Mouse (Mus musculus) adrenal gland (tissue): ENCODE results near the gene Atp2c2.

ENCODE experiments used
- intact Hi-C: fragments of 180-260 bp; cut with DNase I; formaldehyde crosslinking; loops from one replicate; pipeline ENCODE4 v1.15.1; 2025

Atp2c2 gene

DNA sequence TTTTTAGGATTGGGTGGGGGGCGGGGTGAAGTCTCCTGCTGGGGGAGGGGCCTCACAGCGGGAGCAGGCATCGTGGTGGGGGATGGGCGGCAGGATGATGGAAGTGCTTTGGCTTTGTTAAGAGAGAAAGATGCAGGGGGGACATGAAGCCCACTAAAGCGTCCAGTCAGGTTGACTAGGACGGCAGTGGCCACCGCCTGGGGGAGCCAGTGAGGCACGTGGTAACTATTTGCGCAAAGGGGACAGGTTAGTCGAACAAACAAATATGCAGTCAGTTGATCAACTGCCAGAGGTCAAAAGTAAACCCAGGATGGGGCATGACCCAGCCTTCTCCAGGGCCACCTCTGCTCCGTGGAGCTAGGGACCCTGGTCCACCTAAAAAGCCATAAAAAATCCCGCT is 849 bp upstream of the Atp2c2 start:
- intact Hi-C loops, result no loop called here

DNA sequence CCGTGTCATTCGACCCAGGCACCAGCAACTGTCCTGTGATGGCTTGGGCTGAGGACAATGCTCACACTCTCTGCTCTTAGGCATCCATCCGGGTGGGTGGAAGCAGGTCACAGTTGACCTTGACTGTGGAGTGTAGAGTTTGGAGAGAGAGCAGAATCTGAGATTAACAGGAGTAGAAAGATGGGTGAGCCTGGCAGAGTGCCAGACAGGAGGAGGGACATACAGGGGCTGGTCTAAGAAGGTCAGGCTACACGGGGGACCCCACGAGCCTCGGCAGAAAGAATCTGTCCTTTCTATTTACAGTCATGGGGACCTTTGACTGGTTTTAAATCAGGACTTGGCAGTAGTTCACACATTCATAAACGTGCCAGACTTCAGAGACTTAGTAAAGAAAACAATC is 3.2 kb downstream of the Atp2c2 start:
- intact Hi-C loops, result loop anchor here (5.0 kb wide), 1 partner anchor 39 kb away; no protein-coding TSS in a partner anchor

DNA sequence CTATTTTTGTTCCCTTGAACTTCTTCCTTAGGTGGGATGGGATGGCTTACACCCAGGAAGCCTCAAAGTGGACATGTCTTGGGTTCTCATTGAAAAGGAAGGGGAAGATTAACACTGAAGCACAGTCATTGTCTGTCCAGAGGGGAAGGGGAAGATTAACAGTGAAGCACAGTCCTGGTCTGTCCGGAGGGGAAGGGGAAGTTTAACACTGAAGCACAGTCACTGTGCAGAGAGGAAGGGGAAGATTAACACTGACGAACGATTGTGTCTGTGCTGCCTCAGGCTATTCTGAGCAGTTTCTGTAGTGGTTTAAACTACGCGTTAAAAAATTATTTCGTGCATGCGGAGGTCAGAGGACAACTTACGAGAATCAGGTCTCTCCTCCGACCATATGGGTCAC is 7.3 kb downstream of the Atp2c2 start:
- intact Hi-C loops, result no loop called here

DNA sequence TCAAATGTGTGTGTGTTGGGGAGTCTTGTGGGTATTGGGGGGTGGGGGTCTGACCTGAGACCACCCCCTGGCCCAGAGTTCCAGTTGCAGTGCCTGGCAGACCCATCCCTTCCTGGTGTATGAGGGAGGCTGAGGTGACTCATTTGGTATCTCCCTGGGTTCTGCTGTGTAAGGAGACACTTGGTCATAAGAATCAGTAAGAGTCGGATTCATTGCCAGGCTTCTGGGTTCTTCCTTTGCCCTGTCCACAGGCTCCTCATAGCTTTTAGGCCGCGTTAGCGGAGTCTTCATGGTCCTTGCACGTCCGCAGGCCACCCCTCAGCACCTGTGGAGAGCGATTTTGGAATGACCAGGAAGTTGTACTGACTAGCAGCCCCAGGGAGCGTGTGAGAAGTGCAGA is 8.7 kb downstream of the Atp2c2 start:
- intact Hi-C loops, result no loop called here

- intact Hi-C loops, result no loop called here
Observed at GRCm38 (mm10) chr8:119708878-119709702, 9.3 kb downstream of the Atp2c2 start.

DNA sequence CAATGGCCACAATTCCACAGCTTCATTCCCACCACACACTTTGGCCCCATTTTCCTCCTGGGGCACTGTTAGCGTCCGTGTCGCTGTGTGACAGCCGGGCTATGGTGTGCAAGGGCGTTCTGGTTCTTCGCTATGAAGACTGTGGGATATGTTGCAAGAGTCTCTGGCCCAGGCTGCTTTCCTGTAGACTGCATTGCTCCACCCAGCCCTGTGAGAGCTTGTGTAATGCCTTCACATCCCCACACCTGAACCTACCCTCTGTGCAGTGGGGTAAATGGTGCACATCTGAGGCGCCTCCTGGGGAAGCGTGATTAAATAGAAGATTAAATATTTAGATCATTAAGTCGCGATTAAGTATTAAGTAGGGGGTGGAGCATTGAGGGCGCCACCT is 9.9 kb downstream of the Atp2c2 start:
- intact Hi-C loops, result no loop called here

DNA sequence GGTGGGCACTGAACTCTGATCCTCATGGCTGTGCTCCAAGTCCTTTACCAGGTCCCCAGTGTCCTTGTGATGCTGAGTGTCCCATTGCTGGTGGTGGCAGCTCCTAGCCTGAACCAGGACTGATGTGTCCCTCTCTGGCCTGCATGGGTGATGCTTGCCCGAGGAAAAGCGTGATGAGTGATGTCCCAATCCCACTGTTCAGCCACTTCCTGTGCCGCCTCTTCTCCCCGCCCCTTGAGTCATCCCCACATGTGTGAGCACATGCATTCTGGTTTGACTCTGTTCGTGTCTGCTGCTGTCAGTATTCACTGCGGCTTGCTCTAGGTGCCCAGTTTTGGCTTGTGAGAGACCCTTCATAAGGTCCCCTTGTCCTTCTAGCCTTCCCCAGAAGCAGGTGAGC is 12.4 kb downstream of the Atp2c2 start:
- intact Hi-C loops, result no loop called here

DNA sequence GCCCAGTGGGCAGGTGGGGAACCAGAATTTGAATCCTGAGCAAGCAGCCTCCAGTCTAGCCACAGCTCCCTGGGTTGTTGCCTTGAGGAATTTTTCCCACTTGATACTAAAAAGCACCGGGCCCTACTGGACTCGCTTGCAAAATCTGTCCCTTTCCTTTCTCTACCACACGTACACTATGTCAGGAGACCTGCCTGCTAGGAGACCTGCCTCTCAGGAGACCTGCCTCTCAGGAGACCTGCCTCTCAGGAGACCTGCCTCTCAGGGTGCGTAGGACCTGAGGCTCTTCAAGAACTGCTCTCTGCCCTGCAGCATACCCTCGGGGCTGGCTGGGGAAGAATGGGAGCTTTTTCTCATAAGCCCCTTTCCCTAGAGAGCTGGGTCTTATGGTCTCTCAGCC is 13.6 kb downstream of the Atp2c2 start:
- intact Hi-C loops, result no loop called here

DNA sequence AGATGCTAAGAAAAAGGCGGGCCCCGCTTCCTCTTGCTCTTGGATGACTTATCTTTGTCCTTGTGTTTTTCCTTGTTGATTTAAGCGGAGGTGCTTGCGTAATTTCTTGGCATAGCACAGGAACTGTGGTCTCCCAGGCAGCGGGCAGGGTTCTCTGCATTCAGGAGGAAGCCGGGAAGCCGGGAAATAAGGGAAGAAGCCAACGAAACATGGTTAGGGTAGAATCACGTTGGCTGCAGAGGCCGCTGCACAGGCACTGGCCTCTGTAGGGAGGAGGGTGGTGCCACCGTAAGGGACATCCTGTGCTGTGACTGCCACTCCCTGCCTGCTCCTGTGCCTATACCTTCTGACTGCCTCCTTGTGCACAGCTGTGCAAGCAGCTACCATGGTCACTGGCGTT is 15.4 kb downstream of the Atp2c2 start:
- intact Hi-C loops, result no loop called here

- intact Hi-C loops, result no loop called here
Observed at GRCm38 (mm10) chr8:119716730-119717299, 17.0 kb downstream of the Atp2c2 start.

DNA sequence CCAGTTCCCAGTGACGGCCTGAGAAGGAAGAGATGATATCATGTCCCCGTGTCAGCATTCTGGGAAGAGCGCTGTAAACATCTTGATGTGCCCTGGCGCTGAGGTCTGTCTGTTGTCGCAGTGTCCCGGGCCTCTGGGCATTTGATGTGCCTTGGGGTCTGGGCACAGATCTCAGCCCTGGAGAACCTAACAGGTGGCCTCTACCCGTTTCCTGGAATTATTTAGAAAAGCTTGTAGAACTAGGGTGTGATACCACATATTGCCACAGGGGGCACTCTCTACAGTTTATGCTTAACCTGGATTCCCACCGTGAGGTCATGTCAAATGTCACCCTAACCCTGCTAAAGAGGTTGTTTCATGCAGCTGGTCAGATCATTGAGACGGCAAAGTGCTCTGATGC is 18.0 kb downstream of the Atp2c2 start:
- intact Hi-C loops, result no loop called here

GRCm38 (mm10) chr8:119719011-119719501 is 19.2 kb downstream of the Atp2c2 start:
- intact Hi-C loops, result no loop called here

- intact Hi-C loops, result no loop called here
Observed at GRCm38 (mm10) chr8:119722348-119722747, 22.5 kb downstream of the Atp2c2 start.

DNA sequence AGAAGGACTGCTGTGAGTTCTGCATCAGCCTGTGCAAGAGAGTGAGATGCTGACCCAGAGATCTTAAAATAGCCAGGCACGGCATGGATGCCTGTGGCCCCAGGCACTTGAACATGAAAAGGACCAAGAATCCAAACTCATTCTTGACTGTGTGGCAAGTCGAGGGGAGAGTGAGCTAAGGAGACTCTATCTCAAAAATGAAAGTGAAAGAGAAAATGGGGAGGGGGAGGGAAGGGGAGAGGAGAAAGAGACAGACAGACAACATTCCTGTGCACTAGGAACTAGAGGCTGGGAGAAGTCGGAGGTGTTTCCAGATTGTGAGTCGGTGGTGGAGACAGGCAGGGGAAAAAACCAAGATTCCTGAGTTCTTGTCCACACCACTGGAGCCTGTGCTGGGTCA is 23.9 kb downstream of the Atp2c2 start:
- intact Hi-C loops, result no loop called here

DNA sequence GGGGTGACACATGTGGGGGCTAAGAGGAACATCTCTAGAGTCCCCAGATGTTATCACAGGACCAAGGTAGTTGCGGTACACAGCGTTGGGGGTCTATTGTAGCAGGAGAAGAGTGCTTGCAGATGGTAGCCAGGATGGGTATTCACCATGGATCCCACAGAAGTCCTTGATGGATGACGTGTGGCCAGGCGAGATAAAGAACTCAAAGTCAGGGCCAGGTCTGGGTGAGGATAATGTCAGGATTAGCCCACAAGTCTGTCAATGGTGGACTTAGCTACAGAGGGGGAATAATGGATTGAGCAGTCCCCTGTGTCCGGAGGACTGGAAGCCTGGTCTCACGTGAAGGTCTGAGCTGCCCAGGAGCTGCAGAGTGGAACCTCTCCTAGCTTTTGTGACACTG is 24.8 kb downstream of the Atp2c2 start:
- intact Hi-C loops, result no loop called here

DNA sequence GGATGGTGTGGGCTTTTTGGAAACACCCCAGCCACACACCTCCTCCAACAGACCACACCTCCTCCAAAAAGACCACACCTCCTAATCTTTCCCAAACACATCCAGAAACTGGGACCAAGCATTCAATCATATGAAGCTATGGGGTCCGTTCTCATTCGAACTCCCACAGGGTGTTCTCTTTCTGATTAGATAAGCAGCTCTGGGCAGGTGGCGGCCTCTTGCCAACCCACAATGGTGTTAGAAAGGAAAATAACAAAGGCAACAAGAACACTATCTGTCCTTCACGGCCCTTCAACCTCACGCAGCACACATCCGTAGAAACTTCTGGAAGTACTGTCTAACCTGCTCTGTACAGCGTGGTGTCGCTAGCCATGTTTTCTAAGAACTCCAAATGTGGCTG is 27.3 kb downstream of the Atp2c2 start:
- intact Hi-C loops, result no loop called here

DNA sequence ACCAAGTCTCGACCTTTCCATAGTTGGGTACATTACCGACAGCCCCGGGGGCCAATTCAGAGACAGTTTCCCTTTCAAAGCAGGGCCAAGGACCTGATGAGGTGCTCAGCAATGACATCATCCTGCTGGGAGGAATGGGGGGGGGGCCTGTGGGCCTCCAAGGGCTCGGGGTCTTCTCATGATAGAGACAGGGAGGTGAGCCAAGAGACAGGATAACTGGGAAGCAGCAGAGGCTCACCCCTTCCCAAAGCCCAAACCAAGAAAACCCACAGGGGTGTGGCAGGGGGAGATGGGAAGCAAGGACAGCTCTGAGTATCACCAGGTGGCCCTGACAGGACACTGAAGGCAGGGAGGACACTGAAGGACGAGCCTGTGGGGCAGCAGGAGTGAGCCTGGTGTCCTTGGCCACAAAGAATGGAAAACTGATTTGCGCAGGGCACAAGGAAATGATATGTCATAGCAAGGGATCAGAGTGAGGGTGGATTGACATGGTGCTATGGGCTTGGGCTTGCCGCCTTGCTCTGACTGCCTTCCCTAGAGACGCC is 28.6 kb downstream of the Atp2c2 start:
- intact Hi-C loops, result no loop called here

GRCm38 (mm10) chr8:119732072-119732471 is 32.3 kb downstream of the Atp2c2 start:
- intact Hi-C loops, result no loop called here

GRCm38 (mm10) chr8:119736348-119736917 is 36.6 kb downstream of the Atp2c2 start:
- intact Hi-C loops, result no loop called here

DNA sequence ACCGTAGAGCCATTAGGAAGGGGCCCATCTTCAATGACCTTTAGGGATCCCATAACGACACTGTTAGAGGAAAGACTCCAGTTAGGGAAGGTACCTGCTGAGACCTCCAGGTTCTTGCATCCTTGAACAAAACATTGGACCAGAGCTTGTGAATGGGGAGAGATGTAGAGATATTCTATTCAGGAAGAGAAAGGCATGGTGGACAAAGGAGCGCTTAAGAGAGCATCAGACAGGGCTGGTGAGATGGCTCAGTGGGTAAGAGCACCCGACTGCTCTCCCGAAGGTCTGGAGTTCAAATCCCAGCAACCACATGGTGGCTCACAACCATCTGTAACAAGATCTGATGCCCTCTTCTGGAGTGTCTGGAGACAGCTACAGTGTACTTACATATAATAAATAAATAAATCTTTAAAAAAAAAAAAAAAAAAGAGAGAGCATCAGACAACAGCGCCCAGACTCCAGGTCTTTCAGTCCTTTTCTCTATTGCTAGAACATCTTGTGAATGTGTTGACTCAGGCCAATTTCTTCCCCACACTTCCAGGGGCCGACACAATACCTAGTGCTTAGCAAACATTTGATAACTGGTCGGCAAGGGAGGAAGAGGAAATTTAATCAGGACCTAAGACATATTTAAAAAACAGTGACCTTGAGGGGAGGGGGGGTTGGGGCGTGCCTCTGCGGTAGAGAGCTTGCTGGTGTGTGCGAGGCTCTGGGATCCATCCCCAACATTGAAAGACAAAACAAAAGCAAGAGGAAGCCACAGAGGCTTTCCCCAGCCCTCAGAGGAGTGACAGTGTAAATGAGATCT is 37.5 kb downstream of the Atp2c2 start:
- intact Hi-C loops, result no loop called here

DNA sequence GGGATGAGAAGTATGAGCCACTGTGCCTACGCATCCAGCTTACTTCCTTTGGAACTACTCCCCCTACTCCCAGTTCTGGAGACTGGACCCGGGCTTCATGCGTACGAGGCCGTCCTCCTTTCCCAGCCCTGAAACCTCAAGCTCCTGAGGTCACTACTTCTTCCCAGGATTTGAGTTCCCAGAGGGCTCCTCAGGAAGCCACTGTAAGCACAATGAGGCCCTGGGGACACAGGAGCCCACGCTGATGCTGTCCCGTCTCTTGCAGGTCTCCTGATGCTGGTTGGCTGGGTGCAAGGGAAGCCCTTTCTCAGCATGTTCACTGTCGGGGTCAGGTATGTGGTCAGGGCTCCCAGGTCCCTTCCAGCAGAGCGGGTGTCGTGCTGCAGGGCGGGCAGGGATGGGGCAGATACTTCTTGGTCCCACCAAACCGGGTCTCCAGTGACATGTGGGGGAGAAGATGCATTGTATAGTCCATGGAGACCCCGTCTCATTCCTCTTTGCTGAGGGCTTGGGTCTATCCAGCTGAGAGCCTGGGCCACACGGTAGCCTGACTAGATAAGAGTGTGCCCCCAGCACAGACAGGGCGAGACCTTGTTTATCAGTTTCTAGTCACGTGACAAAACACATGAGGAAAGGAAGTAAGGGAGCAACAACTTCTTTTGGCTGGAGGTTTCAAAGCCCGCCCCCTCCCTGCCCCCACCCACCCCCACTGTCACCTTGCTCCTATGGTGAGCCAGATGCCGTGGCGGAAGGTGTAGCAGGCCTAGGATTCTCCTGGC is 38.5 kb downstream of the Atp2c2 start:
- intact Hi-C loops, result no loop called here
